Mouse (Mus musculus): ENCODE measurements around the gene Prelp.

DNA sequence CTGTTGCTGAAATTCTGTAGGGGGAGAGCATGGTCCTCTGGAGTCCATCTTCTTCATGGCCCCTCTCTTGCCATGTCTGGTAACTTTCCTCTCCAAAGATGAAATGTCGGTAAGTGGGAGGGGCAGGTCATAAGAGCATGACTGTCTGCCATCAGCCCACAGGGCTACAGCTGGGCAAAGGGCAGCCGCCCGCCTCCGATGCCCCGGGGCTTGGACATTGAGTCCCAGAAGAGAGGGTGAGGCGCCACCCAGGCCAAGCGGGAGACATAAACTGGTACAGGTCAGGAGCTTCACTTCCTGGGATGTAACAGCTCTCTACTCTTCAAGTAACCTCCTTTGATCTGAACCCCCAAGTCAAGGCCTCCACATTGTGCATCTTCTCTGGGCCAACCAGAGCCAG, 44.3 kb downstream of the Prelp start:
- no peak for TF ChIP-seq CTCF (conservative IDR thresholded peaks at IDR 0.05; ENCODE audit: insufficient read depth, insufficient read length, low read depth, low read length)
- TF ChIP-seq POLR2A (IDR thresholded peaks at IDR 0.05; ENCODE audit: low read depth, low read length), result no peak

All from kidney, adult 2 months (tissue).